Mouse (Mus musculus): ENCODE results near the gene Ryr2.

GRCm38 (mm10) chr13:12072112-12072511 lies 34.6 kb downstream of the Ryr2 start:
- TF ChIP-seq CTCF (IDR thresholded peaks at IDR 0.05; ENCODE audit: control insufficient read depth, insufficient read depth, insufficient read length) (no peak), CEBPB (IDR thresholded peaks at IDR 0.05; ENCODE audit: low read depth) (no peak), MAX (IDR thresholded peaks at IDR 0.05) (no peak)
